Mouse (Mus musculus) olfactory bulb, adult 2 months (tissue): ENCODE measurements around the gene Perm1.

ENCODE experiments used
- CTCF ChIP-seq: fragments of 200-500 bp; IDR thresholded peaks from 2 replicates; pipeline ENCODE4 v1.5.1; 2012; ENCODE audit warnings: low read depth, mild to moderate bottlenecking, low read length, moderate library complexity; ENCODE audit not compliant: insufficient read depth
- POLR2A ChIP-seq: fragments of 200-500 bp; IDR thresholded peaks from 2 replicates; pipeline ENCODE4 v1.6.1; 2012; ENCODE audit warnings: mild to moderate bottlenecking, low read depth, low read length, moderate library complexity; ENCODE audit not compliant: insufficient read depth

GRCm38 (mm10) chr4:156193906-156194305, 21.8 kb upstream of the Perm1 start:
- TF ChIP-seq CTCF: no peak
- no peak for TF ChIP-seq POLR2A
